Mouse (Mus musculus): ENCODE results near the gene Snx25. TPM values are rescaled to one million over a fixed set of nuclear protein-coding genes. Genes with fewer than 3 reads are reported as not detected.

Gene Snx25
- polyA plus RNA-seq, 1 experiment from 2014 or later, result 6.0 TPM

DNA sequence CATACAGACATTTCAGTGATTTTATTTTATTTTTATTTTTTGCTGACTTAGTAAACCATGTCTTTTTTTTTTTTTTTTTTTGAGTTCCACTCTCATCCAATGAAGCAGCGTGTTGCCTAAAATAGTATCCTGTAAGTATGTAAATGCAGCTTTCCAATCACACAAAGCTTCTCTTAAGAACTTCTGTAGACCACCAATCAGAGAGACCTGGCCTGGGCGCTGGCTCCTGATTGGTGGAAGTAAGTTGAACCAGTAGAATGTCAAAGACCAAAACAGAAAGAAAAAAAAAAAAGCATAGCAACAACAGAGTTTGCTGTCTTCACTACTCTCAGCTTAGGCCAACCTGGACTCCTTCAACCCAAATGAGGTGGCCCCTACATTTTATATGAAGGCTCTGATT lies 141.7 kb downstream of the Snx25 start:
- Histone ChIP-seq H3K27ac (ENCODE audit: low read length) (no peak overlapping the region), H3K4me3 (replicated peaks; ENCODE audit: low read length) (0 out of 2 replicates have a peak overlapping the region, but pooled peaks have one; percentile 1)

DNA sequence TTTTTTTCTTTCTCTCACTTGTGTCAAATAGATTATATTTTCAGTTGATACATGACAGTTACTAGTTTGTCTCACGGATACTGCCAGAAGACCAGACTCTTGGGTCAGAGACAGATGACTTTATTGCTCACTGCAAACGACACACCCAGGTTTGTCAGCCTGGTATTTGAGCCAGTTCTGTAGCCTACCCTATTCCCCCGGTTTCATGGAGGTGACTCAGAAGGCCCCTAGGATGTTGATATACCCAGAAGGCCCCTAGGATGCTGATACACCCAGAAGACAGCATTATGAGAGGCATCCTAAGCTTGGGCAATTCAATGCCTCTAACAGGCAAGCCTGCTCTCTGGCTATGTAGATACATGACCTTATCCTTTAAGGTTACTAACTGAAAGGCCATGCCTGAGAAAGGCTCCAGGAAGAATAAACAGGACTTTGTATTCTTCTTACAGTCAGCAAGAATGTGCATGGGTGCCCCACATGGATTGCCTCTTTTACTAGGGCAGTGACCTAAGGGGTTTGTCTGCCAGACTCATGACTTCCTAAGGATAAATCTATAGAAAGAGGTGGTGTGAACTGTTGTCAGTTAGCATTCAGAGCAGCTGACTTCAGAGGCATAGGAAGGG lies 144.8 kb downstream of the Snx25 start:
- Histone ChIP-seq H3K4me2 (ENCODE audit: low read depth, low read length) (no peak overlapping the region), H3K27ac (ENCODE audit: low read length) (0 out of 2 replicates have a peak overlapping the region, but pooled peaks have one; percentile 2), H3K9ac (ENCODE audit: low read length) (no peak overlapping the region), H3K4me3 (replicated peaks; ENCODE audit: low read length) (no peak overlapping the region), H3K27me3 (ENCODE audit: control insufficient read depth, insufficient read depth, low read length) (no peaks in the 10 kb centered on the region), H3K4me1 (ENCODE audit: control insufficient read depth, insufficient read depth, low read length) (peaks cover 6% of the 10 kb centered on the region; the same call in 1 of the 2 replicates), H3K36me3 (ENCODE audit: control insufficient read depth, insufficient read depth, low read length) (no peaks in the 10 kb centered on the region), H3K9me3 (replicated peaks; ENCODE audit: control insufficient read depth, low read length) (no peaks in the 10 kb centered on the region)
- 41% methylated on average over 3 of the region's 3 CpGs for WGBS
- no peak for ATAC-seq (ENCODE audit: insufficient read depth, low FRiP score)

More for the DNA sequence above, 141.7 kb downstream of the Snx25 start:
- no peak for ATAC-seq (ENCODE audit: insufficient read depth, low FRiP score)
- peak overlapping the region; percentile 35 for H3K4me2 ChIP-seq (ENCODE audit: low read depth, low read length)
- 0 out of 2 replicates have a peak overlapping the region, but pooled peaks have one; percentile 36 for H3K9ac ChIP-seq (ENCODE audit: low read length)
- H3K27me3 ChIP-seq (ENCODE audit: control insufficient read depth, insufficient read depth, low read length), result no peaks in the 10 kb centered on the region
- 76% methylated on average over 2 of the region's 2 CpGs for WGBS
- no peaks in the 10 kb centered on the region for H3K36me3 ChIP-seq (ENCODE audit: control insufficient read depth, insufficient read depth, low read length)
- H3K9me3 ChIP-seq (replicated peaks; ENCODE audit: control insufficient read depth, low read length), result no peaks in the 10 kb centered on the region
- H3K4me1 ChIP-seq (ENCODE audit: control insufficient read depth, insufficient read depth, low read length), result peaks cover 6% of the 10 kb centered on the region; the same call in 1 of the 2 replicates

DNA sequence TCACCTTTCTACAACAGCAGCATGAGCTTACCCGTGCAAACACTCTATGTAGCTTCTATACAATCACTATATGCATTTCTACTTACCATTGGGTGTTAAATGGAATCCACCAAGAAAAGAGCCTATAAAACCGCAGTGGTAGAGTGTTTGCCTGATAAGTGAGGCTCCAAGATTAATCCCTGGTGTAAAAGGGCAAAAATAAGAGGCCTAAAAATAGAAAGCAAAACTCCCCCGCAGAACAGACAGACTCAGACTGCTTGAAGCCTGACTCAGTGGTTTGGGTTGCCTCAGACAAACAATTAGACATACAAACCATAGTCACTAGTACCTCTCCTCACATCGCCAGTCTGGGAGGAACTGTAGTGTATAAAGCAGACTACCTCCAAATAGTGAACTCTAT lies 146.4 kb downstream of the Snx25 start, which contains the start of gene Ankrd37:
TSS of gene Ankrd37 (minus strand) at position 112 of the 400 bp plus-strand sequence.
- Histone ChIP-seq H3K4me3 (replicated peaks; ENCODE audit: low read length) (no peak within 1 kb of the TSS), H3K4me1 (ENCODE audit: control insufficient read depth, insufficient read depth, low read length) (0 out of 2 replicates have a peak, but pooled peaks cover 1% of the 10 kb centered on the region), H3K9ac (ENCODE audit: low read length) (no peak within 1 kb of the TSS), H3K36me3 (ENCODE audit: control insufficient read depth, insufficient read depth, low read length) (no peaks in the 10 kb centered on the region), H3K27ac (ENCODE audit: low read length) (no peak within 1 kb of the TSS; the same call in 1 of the 2 replicates), H3K9me3 (replicated peaks; ENCODE audit: control insufficient read depth, low read length) (no peaks in the 10 kb centered on the region), H3K27me3 (ENCODE audit: control insufficient read depth, insufficient read depth, low read length) (no peaks in the 10 kb centered on the region), H3K4me2 (ENCODE audit: low read depth, low read length) (no peak within 1 kb of the TSS)
- ATAC-seq (ENCODE audit: insufficient read depth, low FRiP score), result no peak
- WGBS, result 61% methylated on average over 4 of the region's 4 CpGs

DNA sequence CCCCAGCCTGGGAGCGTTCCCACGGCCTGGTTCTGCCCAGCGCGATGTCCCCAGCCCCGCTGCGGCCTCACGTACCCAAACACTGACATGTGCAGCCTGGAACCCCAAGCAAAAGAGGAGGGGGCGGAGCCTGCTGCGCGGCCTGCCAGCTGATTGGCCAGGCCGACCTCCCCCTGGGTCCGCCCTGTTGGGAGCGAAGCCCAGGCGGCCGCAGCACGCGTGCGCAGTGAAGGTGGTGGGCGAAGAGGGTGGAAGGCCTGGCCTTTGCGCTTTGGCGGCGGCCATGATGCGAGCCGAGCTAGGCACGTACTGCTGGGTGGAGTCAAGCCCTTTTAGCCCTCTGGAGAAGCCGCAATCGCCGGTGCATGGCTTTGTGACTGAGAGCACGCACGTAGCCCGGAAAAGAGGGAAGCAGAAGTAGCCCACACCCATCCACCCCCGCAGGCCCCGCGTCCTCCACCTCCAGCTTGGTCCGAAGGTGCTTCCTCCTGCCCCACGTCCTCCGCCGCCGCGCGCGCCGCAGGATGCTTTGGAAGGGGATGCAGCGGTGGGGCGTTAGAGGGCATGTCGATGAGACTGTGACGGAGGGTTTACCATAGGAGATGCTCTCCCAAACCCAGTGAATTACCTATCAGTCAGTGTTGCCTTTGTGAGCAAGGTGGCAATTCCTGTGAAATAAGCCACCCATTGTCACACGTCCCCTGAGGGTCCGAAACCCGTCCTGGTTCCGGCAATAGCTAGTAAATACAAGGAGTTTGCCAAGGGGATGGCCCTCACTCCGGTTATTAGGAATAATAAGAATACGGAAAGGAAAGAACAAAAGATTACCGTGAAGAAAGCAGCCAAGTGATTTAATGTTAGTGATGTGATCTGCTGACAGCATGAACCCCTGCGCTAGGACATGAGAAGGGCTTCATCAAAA lies 151.9 kb downstream of the Snx25 start:
- Histone ChIP-seq H3K36me3 (ENCODE audit: control insufficient read depth, insufficient read depth, low read length) (no peaks in the 10 kb centered on the region), H3K9ac (ENCODE audit: low read length) (peak overlapping the region; percentile 84), H3K9me3 (replicated peaks; ENCODE audit: control insufficient read depth, low read length) (no peaks in the 10 kb centered on the region), H3K4me1 (ENCODE audit: control insufficient read depth, insufficient read depth, low read length) (0 out of 2 replicates have a peak, but pooled peaks cover 3% of the 10 kb centered on the region), H3K27ac (ENCODE audit: low read length) (peak overlapping the region; percentile 98), H3K4me3 (replicated peaks; ENCODE audit: low read length) (peak overlapping the region; percentile 50), H3K4me2 (ENCODE audit: low read depth, low read length) (peak overlapping the region; percentile 81), H3K27me3 (ENCODE audit: control insufficient read depth, insufficient read depth, low read length) (no peaks in the 10 kb centered on the region)
- WGBS, result 5% methylated on average over 55 of the region's 55 CpGs
- peak; percentile 98 for ATAC-seq (ENCODE audit: insufficient read depth, low FRiP score)

DNA sequence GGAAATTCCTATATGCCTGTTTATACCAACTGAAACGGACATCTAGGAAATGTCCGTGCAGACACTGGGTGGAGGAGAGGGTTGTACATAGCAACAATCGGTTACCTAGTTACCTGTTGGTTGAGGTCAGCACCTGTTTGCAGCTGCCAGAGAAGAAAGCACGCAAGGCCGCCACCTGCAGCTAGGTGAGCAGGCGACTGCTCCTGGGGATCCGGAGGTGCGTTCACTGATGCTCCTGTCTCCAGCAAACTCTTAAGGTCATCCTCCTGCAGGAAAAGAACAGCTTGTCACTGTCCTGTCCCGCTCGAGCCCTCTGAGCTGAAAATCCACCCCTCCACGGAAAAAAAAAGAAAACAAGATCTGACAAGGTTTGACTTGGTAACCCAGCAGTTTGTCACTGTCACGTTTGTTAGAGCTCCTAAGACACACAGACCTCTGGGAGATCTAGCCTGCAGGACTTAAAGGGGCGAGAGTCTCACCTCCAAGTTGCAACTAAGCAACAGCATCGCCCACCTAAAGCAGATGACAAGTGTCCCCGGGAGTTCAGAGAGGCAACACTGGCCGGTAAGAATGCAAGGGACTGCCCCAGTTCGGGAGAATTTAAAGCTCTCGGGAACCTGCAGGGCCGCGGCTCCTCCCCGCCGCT lies 152.7 kb downstream of the Snx25 start, which contains the start of gene Lrp2bp:
TSS of gene Lrp2bp (plus strand) at position 166 of the 646 bp plus-strand sequence.
- WGBS, result 2% methylated on average over 22 of the region's 22 CpGs
- ATAC-seq (ENCODE audit: insufficient read depth, low FRiP score), result peak; percentile 37; the same call in 1 of the 2 replicates
- no peaks in the 10 kb centered on the region for H3K36me3 ChIP-seq (ENCODE audit: control insufficient read depth, insufficient read depth, low read length)
- H3K4me2 ChIP-seq (ENCODE audit: low read depth, low read length), result peak within 1 kb of the TSS; percentile 81
- H3K9me3 ChIP-seq (replicated peaks; ENCODE audit: control insufficient read depth, low read length), result no peaks in the 10 kb centered on the region
- peak within 1 kb of the TSS; percentile 84 for H3K9ac ChIP-seq (ENCODE audit: low read length)
- H3K27me3 ChIP-seq (ENCODE audit: control insufficient read depth, insufficient read depth, low read length), result no peaks in the 10 kb centered on the region
- 0 out of 2 replicates have a peak, but pooled peaks cover 3% of the 10 kb centered on the region for H3K4me1 ChIP-seq (ENCODE audit: control insufficient read depth, insufficient read depth, low read length)
- peak within 1 kb of the TSS; percentile 50 for H3K4me3 ChIP-seq (replicated peaks; ENCODE audit: low read length)
- H3K27ac ChIP-seq (ENCODE audit: low read length), result peak within 1 kb of the TSS; percentile 98

DNA sequence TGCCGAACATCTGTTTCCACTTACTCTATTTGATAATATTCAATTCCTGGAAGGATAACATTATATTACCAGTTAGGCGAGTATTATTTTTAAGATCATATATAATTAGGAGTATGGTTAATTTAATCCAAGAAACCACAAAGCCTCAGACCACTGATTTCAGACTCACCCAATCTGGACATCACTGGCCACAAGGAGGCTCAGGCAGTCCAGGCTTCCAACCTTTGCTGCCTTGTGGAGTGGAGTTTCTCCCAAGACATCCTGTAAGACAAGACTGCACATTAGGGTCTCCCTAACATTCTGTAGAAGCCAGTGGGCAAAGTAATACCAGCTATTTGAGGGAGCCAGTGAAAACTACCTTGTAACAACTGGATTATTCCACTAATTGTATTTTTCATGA lies 153.7 kb downstream of the Snx25 start:
- Histone ChIP-seq H3K4me1 (ENCODE audit: control insufficient read depth, insufficient read depth, low read length) (0 out of 2 replicates have a peak, but pooled peaks cover 3% of the 10 kb centered on the region), H3K9ac (ENCODE audit: low read length) (no peak overlapping the region), H3K9me3 (replicated peaks; ENCODE audit: control insufficient read depth, low read length) (no peaks in the 10 kb centered on the region), H3K27me3 (ENCODE audit: control insufficient read depth, insufficient read depth, low read length) (no peaks in the 10 kb centered on the region), H3K27ac (ENCODE audit: low read length) (no peak overlapping the region), H3K36me3 (ENCODE audit: control insufficient read depth, insufficient read depth, low read length) (peaks cover 6% of the 10 kb centered on the region; the same call in 1 of the 2 replicates), H3K4me3 (replicated peaks; ENCODE audit: low read length) (0 out of 2 replicates have a peak overlapping the region, but pooled peaks have one; percentile 21), H3K4me2 (ENCODE audit: low read depth, low read length) (peak overlapping the region; percentile 81)
- no peak for ATAC-seq (ENCODE audit: insufficient read depth, low FRiP score)
- 78% methylated on average over 2 of the region's 2 CpGs for WGBS

DNA sequence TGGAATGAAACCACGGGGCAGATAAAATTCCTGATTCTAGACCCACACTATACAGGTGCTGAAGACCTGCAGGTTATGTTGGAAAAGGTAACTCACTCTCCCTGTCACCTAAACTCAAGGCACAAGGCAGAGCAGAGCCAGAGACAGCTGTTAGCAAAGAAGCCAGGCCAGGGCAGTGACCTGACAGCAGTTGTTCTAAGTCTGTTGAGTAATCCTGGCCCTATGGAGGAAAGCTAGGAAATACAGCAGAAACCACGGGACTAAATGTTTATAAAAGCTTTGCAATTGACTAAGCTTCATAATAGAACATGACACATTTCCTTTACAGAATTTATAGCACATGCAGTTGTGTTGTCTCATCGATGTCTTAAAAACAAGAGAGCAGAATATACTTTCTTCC lies 156.4 kb downstream of the Snx25 start:
- Histone ChIP-seq H3K27me3 (ENCODE audit: control insufficient read depth, insufficient read depth, low read length) (no peaks in the 10 kb centered on the region), H3K4me2 (ENCODE audit: low read depth, low read length) (no peak overlapping the region), H3K4me1 (ENCODE audit: control insufficient read depth, insufficient read depth, low read length) (0 out of 2 replicates have a peak, but pooled peaks cover 3% of the 10 kb centered on the region), H3K9me3 (replicated peaks; ENCODE audit: control insufficient read depth, low read length) (no peaks in the 10 kb centered on the region), H3K9ac (ENCODE audit: low read length) (no peak overlapping the region), H3K27ac (ENCODE audit: low read length) (no peak overlapping the region), H3K4me3 (replicated peaks; ENCODE audit: low read length) (no peak overlapping the region), H3K36me3 (ENCODE audit: control insufficient read depth, insufficient read depth, low read length) (peaks cover 6% of the 10 kb centered on the region; the same call in 1 of the 2 replicates)
- WGBS, result 66% methylated on average over 3 of the region's 3 CpGs
- no peak for ATAC-seq (ENCODE audit: insufficient read depth, low FRiP score)

DNA sequence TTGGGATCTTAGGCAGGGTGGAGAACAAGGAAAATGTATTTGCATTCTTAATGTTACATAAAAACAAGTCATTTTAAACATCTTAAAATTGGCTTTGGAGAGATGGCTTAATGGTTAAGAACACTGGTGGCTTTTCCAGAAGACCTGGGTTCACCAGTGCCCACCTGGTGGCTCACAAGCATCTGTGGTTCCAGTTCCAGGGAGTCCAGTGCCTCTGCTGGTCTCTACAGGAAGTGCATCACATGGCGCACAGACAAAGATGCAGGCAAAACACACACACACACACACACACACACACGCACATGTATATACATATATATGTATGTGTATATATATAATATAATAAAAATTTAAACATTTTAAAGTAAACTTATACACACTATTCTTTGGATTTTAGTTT lies 157.8 kb downstream of the Snx25 start:
- Histone ChIP-seq H3K4me3 (replicated peaks; ENCODE audit: low read length) (no peak overlapping the region), H3K36me3 (ENCODE audit: control insufficient read depth, insufficient read depth, low read length) (peaks cover 6% of the 10 kb centered on the region; the same call in 1 of the 2 replicates), H3K4me1 (ENCODE audit: control insufficient read depth, insufficient read depth, low read length) (no peaks in the 10 kb centered on the region), H3K27ac (ENCODE audit: low read length) (no peak overlapping the region), H3K9me3 (replicated peaks; ENCODE audit: control insufficient read depth, low read length) (no peaks in the 10 kb centered on the region), H3K4me2 (ENCODE audit: low read depth, low read length) (no peak overlapping the region), H3K9ac (ENCODE audit: low read length) (no peak overlapping the region), H3K27me3 (ENCODE audit: control insufficient read depth, insufficient read depth, low read length) (no peaks in the 10 kb centered on the region)
- ATAC-seq (ENCODE audit: insufficient read depth, low FRiP score), result no peak
- 99% methylated on average over 2 of the region's 2 CpGs for WGBS
